Mouse (Mus musculus): ENCODE data around the gene Lgr6.
A peak's percentile ranks its signal among the peaks of the same experiment; 100 is the strongest.

- TF ChIP-seq CTCF (IDR thresholded peaks at IDR 0.05; ENCODE audit: borderline replicate concordance, insufficient read depth, low read length), result peak; percentile 83
- no peak for TF ChIP-seq POLR2A (IDR thresholded peaks at IDR 0.05; ENCODE audit: low read depth, low read length)
Measured at GRCm38 (mm10) chr1:135112661-135113060, 7.6 kb upstream of the Lgr6 start.

Measured in embryonic fibroblast, embryonic 13.5 days (primary cell).